Mouse (Mus musculus) CH12.LX (cell line): ENCODE data around the gene Mrpl42. TPM values are rescaled to one million over a fixed set of nuclear protein-coding genes. Genes with fewer than 3 reads are reported as not detected.

Experiments used
- DNase-seq: peaks from one replicate; pipeline ENCODE4 v3.0.0-alpha.2; 2013; ENCODE audit errors: extremely low read depth
- H3K27ac ChIP-seq: 2 replicates; pipeline ENCODE4 v1.5.1; 2012; ENCODE audit warnings: low read depth, mild to moderate bottlenecking, control low read depth, moderate library complexity; ENCODE audit not compliant: insufficient read depth
- H3K27me3 ChIP-seq: replicated peaks from 2 replicates; pipeline ENCODE3; 2012; ENCODE audit warnings: inconsistent platforms
- H3K36me3 ChIP-seq, 2 experiments: replicated peaks in 1 of 2; 2 replicates each; pipeline versions ENCODE3 to v1.6.1; 2012; ENCODE audit warnings: inconsistent platforms in 1 of 2, low read length in 1 of 2, mild to moderate bottlenecking in 1 of 2, mixed read lengths in 1 of 2, moderate library complexity in 1 of 2; ENCODE audit not compliant: control insufficient read depth in 1 of 2, insufficient read depth in 1 of 2
- H3K4me1 ChIP-seq, 2 experiments: 2 replicates each; pipeline ENCODE4 v1.6.1; 2012; ENCODE audit warnings: inconsistent platforms in 1 of 2, moderate library complexity in 1 of 2; ENCODE audit not compliant: insufficient read depth in 2 of 2, control insufficient read depth in 1 of 2
- H3K4me2 ChIP-seq: 2 replicates; pipeline ENCODE4 v1.6.1; 2012; ENCODE audit warnings: low read depth, mild to moderate bottlenecking, control low read depth; ENCODE audit not compliant: poor library complexity, insufficient read depth, severe bottlenecking
- H3K4me3 ChIP-seq, 3 experiments: fragments of 150-350 bp in 1 of 3; sonication (generic) in 1 of 3; replicated peaks in 1 of 3; 2 replicates each; pipeline versions ENCODE3 to v1.5.1; 2011 to 2012; ENCODE audit warnings: low read depth in 2 of 3, low read length in 2 of 3, mild to moderate bottlenecking in 2 of 3, moderate library complexity in 2 of 3, control low read depth in 1 of 3, improper control_type of control experiment in 1 of 3, inconsistent platforms in 1 of 3, mixed read lengths in 1 of 3; ENCODE audit not compliant: poor library complexity in 1 of 3
- H3K79me2 ChIP-seq: replicated peaks from 2 replicates; pipeline ENCODE4 v1.6.1; 2012; ENCODE audit warnings: mild to moderate bottlenecking, moderate library complexity; ENCODE audit not compliant: control insufficient read depth, poor library complexity, insufficient read depth, severe bottlenecking; ENCODE audit errors: extremely low read depth
- H3K9ac ChIP-seq: 2 replicates; pipeline ENCODE4 v1.6.1; 2012; ENCODE audit warnings: low read depth, mild to moderate bottlenecking, control low read depth, moderate library complexity; ENCODE audit not compliant: insufficient read depth
- H3K9me3 ChIP-seq: replicated peaks from 2 replicates; pipeline ENCODE3; 2012; ENCODE audit warnings: low read length, inconsistent platforms, mixed read lengths
- BHLHE40 ChIP-seq: IDR thresholded peaks from 2 replicates; pipeline ENCODE4 v1.6.1; 2011; ENCODE audit warnings: mild to moderate bottlenecking, low read depth, low read length, improper control_type of control experiment
- CHD2 ChIP-seq: IDR thresholded peaks from 2 replicates; pipeline ENCODE4 v1.6.1; 2011; ENCODE audit warnings: low read length, improper control_type of control experiment
- CTCF ChIP-seq, 2 experiments: IDR thresholded peaks in 1 of 2; conservative IDR thresholded peaks in 1 of 2; 2 replicates each; pipeline ENCODE4 v1.5.1; 2011 to 2012; ENCODE audit warnings: low read depth in 2 of 2, low read length in 2 of 2, improper control_type of control experiment in 1 of 2, inconsistent platforms in 1 of 2, mild to moderate bottlenecking in 1 of 2, moderate library complexity in 1 of 2
- E2F4 ChIP-seq: IDR thresholded peaks from 2 replicates; pipeline ENCODE4 v1.6.1; 2011; ENCODE audit warnings: low read depth, low read length, improper control_type of control experiment; ENCODE audit not compliant: insufficient replicate concordance
- ELF1 ChIP-seq: IDR thresholded peaks from 2 replicates; pipeline ENCODE4 v1.6.1; 2014; ENCODE audit warnings: low read depth, mild to moderate bottlenecking, inconsistent platforms, low read length, improper control_type of control experiment
- EP300 ChIP-seq: IDR thresholded peaks from 2 replicates; pipeline ENCODE4 v1.6.1; 2011; ENCODE audit warnings: low read length, improper control_type of control experiment
- ETS1 ChIP-seq: conservative IDR thresholded peaks from 2 replicates; pipeline ENCODE4 v1.6.1; 2012; ENCODE audit warnings: low read depth, mild to moderate bottlenecking, inconsistent platforms, low read length, improper control_type of control experiment, moderate library complexity
- GABPA ChIP-seq: IDR thresholded peaks from 2 replicates; pipeline ENCODE4 v1.6.1; 2012; ENCODE audit warnings: low read depth, low read length, improper control_type of control experiment, inconsistent platforms; ENCODE audit not compliant: insufficient replicate concordance
- HCFC1 ChIP-seq: IDR thresholded peaks from 2 replicates; pipeline ENCODE4 v1.6.1; 2012; ENCODE audit warnings: low read depth, mild to moderate bottlenecking, inconsistent platforms, low read length, improper control_type of control experiment
- IRF4 ChIP-seq: IDR thresholded peaks from 2 replicates; pipeline ENCODE4 v1.6.1; 2014; ENCODE audit warnings: low read depth, mild to moderate bottlenecking, inconsistent platforms, low read length, improper control_type of control experiment
- JUN ChIP-seq: IDR thresholded peaks from 2 replicates; pipeline ENCODE4 v1.6.1; 2011; ENCODE audit warnings: low read depth, mild to moderate bottlenecking, low read length, improper control_type of control experiment, moderate library complexity; ENCODE audit not compliant: insufficient read depth
- JUND ChIP-seq: conservative IDR thresholded peaks from 2 replicates; pipeline ENCODE4 v1.6.1; 2011; ENCODE audit warnings: low read depth, low read length, improper control_type of control experiment
- KAT2A ChIP-seq: IDR thresholded peaks from 2 replicates; pipeline ENCODE4 v1.6.1; 2012; ENCODE audit warnings: low read length, improper control_type of control experiment, inconsistent platforms; ENCODE audit not compliant: insufficient replicate concordance
- MAFK ChIP-seq: IDR thresholded peaks from 2 replicates; pipeline ENCODE4 v1.6.1; 2011; ENCODE audit warnings: low read length, improper control_type of control experiment; ENCODE audit not compliant: insufficient replicate concordance
- MAX ChIP-seq: IDR thresholded peaks from 2 replicates; pipeline ENCODE4 v1.6.1; 2011; ENCODE audit warnings: low read length, improper control_type of control experiment
- MAZ ChIP-seq: IDR thresholded peaks from 2 replicates; pipeline ENCODE4 v1.6.1; 2012; ENCODE audit warnings: low read depth, mild to moderate bottlenecking, inconsistent platforms, low read length, improper control_type of control experiment, moderate library complexity
- MEF2A ChIP-seq: IDR thresholded peaks from 2 replicates; pipeline ENCODE4 v1.6.1; 2014; ENCODE audit warnings: low read depth, mild to moderate bottlenecking, inconsistent platforms, low read length, improper control_type of control experiment, borderline replicate concordance
- MXI1 ChIP-seq: IDR thresholded peaks from 2 replicates; pipeline ENCODE4 v1.6.1; 2011; ENCODE audit warnings: mild to moderate bottlenecking, low read depth, low read length, improper control_type of control experiment
- MYC ChIP-seq: IDR thresholded peaks from 2 replicates; pipeline ENCODE4 v1.6.1; 2011; ENCODE audit warnings: low read depth, mild to moderate bottlenecking, improper control_type of control experiment, low read length
- NRF1 ChIP-seq: IDR thresholded peaks from 2 replicates; pipeline ENCODE4 v1.6.1; 2014; ENCODE audit warnings: low read depth, mild to moderate bottlenecking, inconsistent platforms, low read length, improper control_type of control experiment, moderate library complexity
- PAX5 ChIP-seq: IDR thresholded peaks from 2 replicates; pipeline ENCODE4 v1.6.1; 2012; ENCODE audit warnings: low read length, inconsistent platforms, mixed read lengths
- POLR2A ChIP-seq: IDR thresholded peaks from 2 replicates; pipeline ENCODE4 v1.6.1; 2011; ENCODE audit warnings: low read depth, mild to moderate bottlenecking, improper control_type of control experiment, low read length
- RAD21 ChIP-seq: IDR thresholded peaks from 2 replicates; pipeline ENCODE4 v1.6.1; 2011; ENCODE audit warnings: low read depth, mild to moderate bottlenecking, low read length, improper control_type of control experiment, moderate library complexity
- RCOR1 ChIP-seq: conservative IDR thresholded peaks from 2 replicates; pipeline ENCODE4 v1.6.1; 2012; ENCODE audit warnings: low read depth, mild to moderate bottlenecking, inconsistent platforms, low read length, improper control_type of control experiment
- SIN3A ChIP-seq: IDR thresholded peaks from 2 replicates; pipeline ENCODE4 v1.6.1; 2012; ENCODE audit warnings: low read length, improper control_type of control experiment, inconsistent platforms
- SMC3 ChIP-seq: IDR thresholded peaks from 2 replicates; pipeline ENCODE4 v1.6.1; 2011; ENCODE audit warnings: low read depth, low read length, improper control_type of control experiment
- TBP ChIP-seq: conservative IDR thresholded peaks from 2 replicates; pipeline ENCODE4 v1.6.1; 2011; ENCODE audit warnings: low read depth, low read length, improper control_type of control experiment
- TCF12 ChIP-seq: IDR thresholded peaks from 2 replicates; pipeline ENCODE4 v1.6.1; 2014; ENCODE audit warnings: low read depth, mild to moderate bottlenecking, inconsistent platforms, low read length, improper control_type of control experiment
- UBTF ChIP-seq: IDR thresholded peaks from 2 replicates; pipeline ENCODE4 v1.6.1; 2012; ENCODE audit warnings: low read depth, mild to moderate bottlenecking, inconsistent platforms, low read length, improper control_type of control experiment, moderate library complexity
- USF1 ChIP-seq: IDR thresholded peaks from 2 replicates; pipeline ENCODE4 v1.6.1; 2014; ENCODE audit warnings: low read depth, mild to moderate bottlenecking, inconsistent platforms, low read length, improper control_type of control experiment
- USF2 ChIP-seq: conservative IDR thresholded peaks from 2 replicates; pipeline ENCODE4 v1.6.1; 2011; ENCODE audit warnings: low read depth, low read length, improper control_type of control experiment
- ZC3H11A ChIP-seq: IDR thresholded peaks from 2 replicates; pipeline ENCODE4 v1.6.1; 2012; ENCODE audit warnings: low read depth, mild to moderate bottlenecking, inconsistent platforms, low read length, improper control_type of control experiment
- ZKSCAN1 ChIP-seq: IDR thresholded peaks from 2 replicates; pipeline ENCODE4 v1.6.1; 2012; ENCODE audit warnings: low read depth, inconsistent platforms, low read length, improper control_type of control experiment, borderline replicate concordance
- ZMIZ1 ChIP-seq: IDR thresholded peaks from 2 replicates; pipeline ENCODE4 v1.6.1; 2012; ENCODE audit warnings: low read depth, mild to moderate bottlenecking, inconsistent platforms, low read length, improper control_type of control experiment
- ZNF384 ChIP-seq: IDR thresholded peaks from 2 replicates; pipeline ENCODE4 v1.6.1; 2012; ENCODE audit warnings: low read depth, low read length, improper control_type of control experiment, inconsistent platforms
- dilution Hi-C: fragments of 300-500 bp; cut with MboI; formaldehyde crosslinking; loops from 2 replicates; pipeline ENCODE4 v1.14.3; 2020; ENCODE audit warnings: low sequenced_read_pairs; ENCODE audit not compliant: extremely low pct_unique_long_range_greater_than_20kb, extremely low pct_ligation_motif_present
- in situ Hi-C: fragments of 300-500 bp; cut with MboI; formaldehyde crosslinking; loops from 3 replicates; pipeline ENCODE4 v1.14.3; 2019; ENCODE audit warnings: low sequenced_read_pairs, low pct_ligation_motif_present, low pct_unique_long_range_greater_than_20kb, mixed read lengths
- polyA plus RNA-seq: library from polyadenylated mRNA; unstranded; fragments of >175 nt; gene quantifications from 2 replicates; pipeline ENCODE4 v1.2.1, GENCODE M21; 2012; ENCODE audit warnings: low read depth; ENCODE audit not compliant: insufficient read length
- total RNA-seq, 2 experiments: library from RNA; depleted of rRNA; stranded (reverse); fragments of 300-350 nt in 1 of 2; fragments of >200 nt in 1 of 2; gene quantifications; 2 replicates each; pipeline ENCODE4 v1.2.3; 2012 to 2014

The Mrpl42 gene
- total and polyA plus RNA-seq, 3 experiments: 161 to 389 (median 223) TPM

DNA sequence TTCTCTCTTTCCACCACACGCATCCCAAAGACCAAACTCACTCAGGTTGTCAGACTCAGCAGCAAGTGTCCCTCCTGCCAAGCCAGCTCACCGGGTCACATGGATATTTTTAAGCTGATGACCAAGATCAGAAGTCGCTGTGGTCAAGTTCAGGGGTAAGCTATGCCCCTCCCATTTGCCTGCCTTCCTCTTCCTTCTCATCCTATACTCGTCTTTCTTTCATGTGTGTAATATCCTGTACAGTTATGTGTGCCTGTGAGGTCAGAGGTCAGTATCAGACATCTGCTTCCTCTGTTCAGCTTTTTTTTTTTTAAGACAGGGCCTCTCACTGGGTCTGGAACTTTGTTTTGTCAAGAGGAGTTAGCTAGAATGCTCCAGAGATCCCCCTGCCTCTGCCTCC is 59.4 kb downstream of the Mrpl42 start:
- in situ Hi-C loops: no loop called here
- Histone ChIP-seq H3K36me3 (no peaks in the 10 kb centered on the region), H3K4me3 (no peak overlapping the region), H3K4me1 (peaks cover 8 to 29% of the 10 kb centered on the region in 2 experiments), H3K9ac (no peak overlapping the region), H3K27me3 (no peaks in the 10 kb centered on the region), H3K79me2 (no peaks in the 10 kb centered on the region), H3K27ac (no peak overlapping the region), H3K9me3 (no peaks in the 10 kb centered on the region), H3K4me2 (no peak overlapping the region)
- dilution Hi-C loops: no loop called here
- 0 out of 2 replicates have a peak, but pooled peaks have one; percentile 58 for TF ChIP-seq TBP
- no peak; the same call in 1 of the 2 replicates for TF ChIP-seq USF1
- peak; percentile 71 for TF ChIP-seq ETS1
- TF ChIP-seq MYC: peak; percentile 52; the same call in 1 of the 2 replicates
- TF ChIP-seq MAZ: no peak
- peak; percentile 94 for TF ChIP-seq ZNF384
- TF ChIP-seq MAX: peak; percentile 69
- peak; percentile 46; the same call in 1 of the 2 replicates for TF ChIP-seq TCF12
- TF ChIP-seq MAFK: peak; percentile 47; the same call in 1 of the 2 replicates
- TF ChIP-seq RCOR1: peak; percentile 69; the same call in 1 of the 2 replicates
- peak; percentile 68; the same call in 1 of the 2 replicates for TF ChIP-seq BHLHE40
- peak; percentile 97 for TF ChIP-seq IRF4
- peak; percentile 84 for TF ChIP-seq JUN
- TF ChIP-seq ZMIZ1: no peak
- TF ChIP-seq NRF1: no peak
- no peak; the same call in 1 of the 2 replicates for TF ChIP-seq SIN3A
- 0 out of 2 replicates have a peak, but pooled peaks have one; percentile 47 for TF ChIP-seq KAT2A
- TF ChIP-seq SMC3: no peak; the same call in 1 of the 2 replicates
- TF ChIP-seq E2F4: no peak
- TF ChIP-seq HCFC1: peak; percentile 69
- no peak; the same call in 1 of the 2 replicates for TF ChIP-seq RAD21
- no peak for TF ChIP-seq ZKSCAN1
- TF ChIP-seq POLR2A: peak; percentile 28; the same call in 1 of the 2 replicates
- TF ChIP-seq JUND: peak; percentile 92
- no peak for TF ChIP-seq GABPA
- TF ChIP-seq UBTF: no peak
- TF ChIP-seq MEF2A: peak; percentile 96
- TF ChIP-seq ZC3H11A: no peak
- TF ChIP-seq PAX5: no peak
- no peak for TF ChIP-seq CTCF (conservative IDR thresholded peaks at IDR 0.05 in 1 of 2, IDR thresholded peaks at IDR 0.05 in 1 of 2; ENCODE audit: low read depth in 2 of 2, low read length in 2 of 2)
- TF ChIP-seq MXI1: no peak; the same call in 1 of the 2 replicates
- peak; percentile 64 for TF ChIP-seq ELF1
- no peak for TF ChIP-seq USF2
- peak; percentile 83 for TF ChIP-seq CHD2
- peak; percentile 80 for TF ChIP-seq EP300
- TF ChIP-seq, all 38 proteins: peak for 19
- peak; percentile 94 for DNase-seq
